Mouse (Mus musculus) lung, embryonic 15.5 days (tissue): ENCODE measurements at regions not wholly inside any gene's neighbourhood (a gene's known extent, or its start where the extent isn't known, plus 50 kb on each side); places are given as distances from the start of the nearest gene placed in this dataset. TPM values are rescaled to one million over a fixed set of nuclear protein-coding genes. Genes with fewer than 3 reads are reported as not detected.
"Not testable (repeated sequence)": the region's sequence is repeated elsewhere in the genome, so short reads cannot be mapped to it uniquely, and the experiment has no call there.

Source experiments
- ATAC-seq: fragments of 200-750 bp; cut with Nextera tagmentation; 2 replicates; pipeline ENCODE4 v1.8.0; 2017; ENCODE audit warnings: moderate number of reproducible peaks, borderline replicate concordance; ENCODE audit not compliant: low FRiP score, low TSS enrichment; ENCODE audit errors: extremely low read depth
- H3K27ac ChIP-seq: fragments of 300-500 bp; sonication (generic); 2 replicates; pipeline ENCODE4 v1.5.1; 2015; ENCODE audit warnings: moderate library complexity, mild to moderate bottlenecking, inconsistent platforms
- H3K27me3 ChIP-seq: fragments of 300-500 bp; sonication (generic); 2 replicates; pipeline ENCODE4 v1.6.1; 2015; ENCODE audit warnings: inconsistent platforms
- H3K36me3 ChIP-seq: fragments of 300-500 bp; sonication (generic); 2 replicates; pipeline ENCODE4 v1.6.1; 2015; ENCODE audit warnings: inconsistent platforms
- H3K4me1 ChIP-seq: fragments of 300-500 bp; sonication (generic); 2 replicates; pipeline ENCODE4 v1.6.1; 2015; ENCODE audit warnings: inconsistent platforms
- H3K4me2 ChIP-seq: fragments of 300-500 bp; sonication (generic); 2 replicates; pipeline ENCODE4 v1.6.1; 2015; ENCODE audit warnings: inconsistent platforms, mild to moderate bottlenecking, moderate library complexity
- H3K4me3 ChIP-seq: fragments of 300-500 bp; sonication (generic); 2 replicates; pipeline ENCODE4 v1.5.1; 2015; ENCODE audit warnings: mild to moderate bottlenecking, inconsistent platforms
- H3K9ac ChIP-seq: fragments of 300-500 bp; sonication (generic); 2 replicates; pipeline ENCODE4 v1.6.1; 2015; ENCODE audit warnings: inconsistent platforms
- H3K9me3 ChIP-seq: fragments of 300-500 bp; sonication (generic); 2 replicates; pipeline ENCODE4 v1.6.1; 2016; ENCODE audit warnings: inconsistent platforms
- WGBS: fragments of 180-500 bp; shearing (Covaris S2); methylation state at CpG from one replicate; pipeline ENCODE4 v1.1.7; 2015; 5-methylcytosine and 5-hydroxymethylcytosine counted together
- microRNA-seq: library from miRNA; unstranded; fragments of <30 nt; microRNA quantifications from one replicate; pipeline ENCODE4, GENCODE M21; 2016

DNA sequence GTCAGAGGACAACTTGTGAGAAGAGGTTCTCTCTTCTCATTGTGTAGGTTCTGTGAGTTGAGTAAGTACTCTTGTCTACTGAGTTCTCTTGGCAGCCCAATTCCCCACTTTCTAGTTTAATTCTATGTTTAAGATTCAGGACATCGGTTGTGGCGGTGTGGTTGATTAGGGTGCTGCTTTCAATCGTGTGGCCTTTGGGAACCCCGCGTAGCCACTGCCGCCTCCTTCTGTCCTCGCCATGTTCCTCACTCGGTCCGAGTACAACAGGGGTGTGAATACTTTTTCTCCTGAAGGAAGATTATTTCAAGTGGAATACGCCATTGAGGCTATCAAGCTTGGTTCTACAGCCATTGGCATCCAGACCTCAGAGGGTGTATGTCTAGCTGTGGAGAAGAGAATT is 73.3 kb upstream of the Btbd11 start:
- not testable (repeated sequence) for H3K9ac ChIP-seq, H3K4me2 ChIP-seq, H3K4me1 ChIP-seq, H3K27me3 ChIP-seq, H3K27ac ChIP-seq, ATAC-seq, H3K36me3 ChIP-seq, H3K9me3 ChIP-seq, H3K4me3 ChIP-seq
- WGBS, result 95% methylated on average over 10 of the region's 10 CpGs

DNA sequence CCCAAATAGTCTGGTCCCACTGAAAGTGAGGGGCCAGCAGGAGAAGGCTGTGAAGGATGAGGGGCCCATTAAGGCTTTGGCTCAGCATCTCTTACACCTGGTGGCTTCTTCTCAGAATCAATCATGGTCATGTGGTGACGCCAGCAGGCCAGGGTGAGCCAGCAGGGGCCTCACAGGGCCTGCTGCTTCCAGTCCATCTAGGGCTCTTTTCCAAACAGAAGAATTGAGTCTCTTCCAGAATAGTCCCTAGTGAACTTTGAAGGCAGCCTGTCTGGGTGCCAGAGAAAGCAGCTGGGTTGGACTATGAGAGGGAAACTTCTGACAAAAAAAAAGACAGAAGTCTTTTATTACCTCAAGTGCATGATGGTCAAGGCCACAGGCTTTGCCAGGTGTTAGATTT is 65.6 kb upstream of the Btbd11 start:
- Histone ChIP-seq H3K4me3 (no peak overlapping the region), H3K27ac (no peak overlapping the region), H3K4me2 (no peak overlapping the region), H3K27me3 (no peaks in the 10 kb centered on the region), H3K9ac (no peak overlapping the region), H3K4me1 (no peaks in the 10 kb centered on the region), H3K36me3 (no peaks in the 10 kb centered on the region), H3K9me3 (no peaks in the 10 kb centered on the region)
- WGBS, result 44% methylated on average over 1 of the region's 1 CpGs
- no peak for ATAC-seq

DNA sequence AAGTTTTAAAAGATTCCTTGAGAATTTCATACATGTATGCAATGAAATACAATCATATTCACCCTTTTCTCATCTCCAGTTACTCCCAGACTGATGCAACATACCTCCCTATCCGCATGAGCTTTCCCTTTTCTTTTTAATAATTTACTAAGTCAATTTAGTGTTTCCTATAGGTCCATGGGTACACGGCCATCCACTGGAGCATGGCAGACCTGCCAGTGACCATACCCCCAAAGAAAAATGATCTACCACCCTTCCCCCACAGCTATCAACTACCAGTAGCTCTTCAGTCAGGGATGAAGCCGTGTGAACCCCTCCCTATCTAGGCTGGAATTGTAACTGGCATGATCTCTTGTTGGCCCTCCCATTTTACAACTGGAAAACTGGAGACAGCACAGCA is 64.3 kb upstream of the Btbd11 start:
- H3K4me2 ChIP-seq, result no peak overlapping the region
- no peak for ATAC-seq
- no peaks in the 10 kb centered on the region for H3K4me1 ChIP-seq
- H3K9ac ChIP-seq, result no peak overlapping the region
- H3K36me3 ChIP-seq, result no peaks in the 10 kb centered on the region
- H3K4me3 ChIP-seq, result no peak overlapping the region
- H3K27ac ChIP-seq, result no peak overlapping the region
- 76% methylated on average over 3 of the region's 3 CpGs for WGBS
- H3K27me3 ChIP-seq, result no peaks in the 10 kb centered on the region
- H3K9me3 ChIP-seq, result no peaks in the 10 kb centered on the region

DNA sequence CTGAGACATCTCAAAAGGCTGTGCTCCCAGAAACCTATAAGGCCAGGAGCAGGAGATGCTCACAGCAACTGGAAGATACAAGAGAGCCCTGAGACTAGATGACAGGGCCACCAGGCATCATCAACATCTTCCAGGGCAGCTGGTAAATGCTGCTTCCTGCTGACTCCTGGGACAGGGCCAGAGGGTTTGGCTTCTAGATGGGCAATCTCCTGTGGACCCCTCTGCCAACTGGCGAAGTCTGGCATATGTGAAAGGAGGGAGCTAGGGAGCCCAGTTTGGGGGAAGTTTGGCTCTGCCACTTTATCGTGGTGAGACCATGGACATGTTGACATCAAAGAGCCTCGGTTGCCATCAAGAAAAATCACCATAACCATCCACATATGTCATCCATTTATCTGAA is 57.2 kb upstream of the Btbd11 start:
- Histone ChIP-seq H3K4me3 (no peak overlapping the region), H3K4me1 (no peaks in the 10 kb centered on the region), H3K27ac (no peak overlapping the region), H3K36me3 (no peaks in the 10 kb centered on the region), H3K27me3 (no peaks in the 10 kb centered on the region), H3K9me3 (no peaks in the 10 kb centered on the region), H3K4me2 (no peak overlapping the region), H3K9ac (no peak overlapping the region)
- no peak for ATAC-seq
- WGBS, result 84% methylated on average over 3 of the region's 3 CpGs

DNA sequence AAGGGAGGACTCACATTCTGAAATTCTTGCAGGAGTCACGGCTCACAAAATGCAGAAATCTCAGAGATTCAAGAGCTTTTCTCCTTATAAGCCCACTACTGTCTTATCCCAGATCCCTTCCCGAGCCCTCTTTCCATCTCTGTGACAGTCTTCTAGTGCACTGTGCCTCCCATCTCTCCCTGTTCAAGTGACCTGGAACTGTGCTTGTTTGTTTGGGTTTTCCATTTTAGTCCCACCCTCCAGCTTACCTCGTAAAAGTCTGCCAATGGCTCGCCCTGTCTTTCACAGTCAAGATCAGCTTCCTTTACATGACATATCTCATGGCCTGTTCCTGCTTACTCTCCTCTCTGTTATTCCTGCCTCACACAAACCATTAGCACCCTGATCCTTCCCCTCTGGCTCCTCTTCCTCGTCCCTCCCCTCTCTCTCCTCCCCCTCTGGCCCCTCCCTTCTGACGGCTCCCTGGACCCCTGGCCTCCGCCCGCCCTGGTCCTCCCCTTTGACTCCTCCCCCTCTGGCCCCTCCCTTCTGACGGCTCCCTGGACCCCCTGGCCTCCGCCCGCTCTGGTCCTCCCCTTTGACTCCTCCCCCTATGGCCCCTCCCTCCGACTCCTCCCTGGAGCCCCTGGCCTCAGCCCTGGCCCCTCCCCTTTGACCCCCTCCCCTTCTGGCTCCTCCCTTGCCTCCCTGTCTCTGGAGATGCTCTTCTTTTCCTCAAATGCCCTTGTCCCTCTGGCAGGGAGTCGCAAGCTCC is 55.5 kb upstream of the Btbd11 start:
- H3K4me1 ChIP-seq, result no peaks in the 10 kb centered on the region
- H3K4me2 ChIP-seq, result peak overlapping the region; percentile 42
- 10% methylated on average over 13 of the region's 13 CpGs for WGBS
- peak; percentile 80; the same call in 1 of the 2 replicates for ATAC-seq
- H3K4me3 ChIP-seq, result peak overlapping the region; percentile 16
- H3K27me3 ChIP-seq, result no peaks in the 10 kb centered on the region
- H3K27ac ChIP-seq, result no peak overlapping the region
- H3K9me3 ChIP-seq, result no peaks in the 10 kb centered on the region
- H3K9ac ChIP-seq, result no peak overlapping the region
- H3K36me3 ChIP-seq, result no peaks in the 10 kb centered on the region

Small RNA genes in the stretch of these regions (microRNA-seq; reads per million reads assigned to microRNA genes)
- not detected for gene Gm27392
